7 mouse cellular contexts compared by ENCODE assay signal in genomic region chr11:60776829-60777740, GRCm38 (mm10). TPM values are rescaled to one million over a fixed set of nuclear protein-coding genes. Genes with fewer than 3 reads are reported as not detected.
DNase-seq lines count a peak whose midpoint lies in the region; ATAC-seq and TF ChIP-seq lines count a peak whose summit lies in the region.

Top3a (minus strand) TSS chr11:60777365.
Smcr8 (plus strand) TSS chr11:60777524.

- no peaks in the 10 kb centered on the region for H3K27me3 ChIP-seq in embryonic facial prominence, embryonic 10.5 days (replicated peaks; ENCODE audit: low read depth, poor library complexity, severe bottlenecking)
- no peaks in the 10 kb centered on the region for H3K27me3 ChIP-seq in intestine, postnatal 0 days (replicated peaks; ENCODE audit: control insufficient read depth, insufficient read depth, low read length)
- H3K27me3 ChIP-seq in midbrain, embryonic 12.5 days: no peaks in the 10 kb centered on the region
- no peaks in the 10 kb centered on the region for H3K27me3 ChIP-seq in small intestine, adult 2 months (ENCODE audit: control insufficient read depth, insufficient read depth, low read length)

- TF ChIP-seq POLR2A in small intestine, adult 2 months (IDR thresholded peaks at IDR 0.05; ENCODE audit: low read depth, low read length): peak; percentile 73

- peak; percentile 98 for ATAC-seq in intestine, postnatal 0 days
- peak; percentile 98 for ATAC-seq in midbrain, embryonic 12.5 days (ENCODE audit: low FRiP score, low read depth)

- peak within 1 kb of the TSS; percentile 83 for H3K4me2 ChIP-seq in intestine, postnatal 0 days (replicated peaks; ENCODE audit: low read depth)
- H3K4me2 ChIP-seq in midbrain, embryonic 12.5 days (replicated peaks): peak within 1 kb of the TSS; percentile 89

- H3K27ac ChIP-seq in embryonic facial prominence, embryonic 10.5 days (replicated peaks): peak within 1 kb of the TSS; percentile 90
- H3K27ac ChIP-seq in intestine, postnatal 0 days (ENCODE audit: low read depth, low read length): peak within 1 kb of the TSS; percentile 90
- H3K27ac ChIP-seq in midbrain, embryonic 12.5 days (replicated peaks): peak within 1 kb of the TSS; percentile 79
- H3K27ac ChIP-seq in small intestine, adult 2 months (ENCODE audit: insufficient read depth, low read depth, low read length): peak within 1 kb of the TSS; percentile 74

- intact Hi-C loops in left cerebral cortex, postnatal 4 days (cut with DNase I): no loop called here

- H3K9ac ChIP-seq in intestine, postnatal 0 days (ENCODE audit: low read depth, low read length): peak within 1 kb of the TSS; percentile 77
- peak within 1 kb of the TSS; percentile 79 for H3K9ac ChIP-seq in midbrain, embryonic 12.5 days (replicated peaks)

- peaks cover 38% of the 10 kb centered on the region for H3K36me3 ChIP-seq in embryonic facial prominence, embryonic 10.5 days (replicated peaks)
- H3K36me3 ChIP-seq in intestine, postnatal 0 days (ENCODE audit: control insufficient read depth, insufficient read depth): peaks cover 11% of the 10 kb centered on the region; the same call in 1 of the 2 replicates
- peaks cover 13% of the 10 kb centered on the region; the same call in 1 of the 2 replicates for H3K36me3 ChIP-seq in midbrain, embryonic 12.5 days
- peaks cover 2% of the 10 kb centered on the region for H3K36me3 ChIP-seq in small intestine, adult 2 months (ENCODE audit: control insufficient read depth, insufficient read depth, low read length)

- no peaks in the 10 kb centered on the region for H3K9me3 ChIP-seq in embryonic facial prominence, embryonic 10.5 days
- H3K9me3 ChIP-seq in intestine, postnatal 0 days (ENCODE audit: control insufficient read depth): no peaks in the 10 kb centered on the region
- H3K9me3 ChIP-seq in midbrain, embryonic 12.5 days: no peaks in the 10 kb centered on the region

- peak within 1 kb of the TSS; percentile 93 for H3K4me3 ChIP-seq in embryonic facial prominence, embryonic 10.5 days
- peak within 1 kb of the TSS; percentile 63 for H3K4me3 ChIP-seq in intestine, postnatal 0 days (ENCODE audit: low read depth, low read length)
- peak within 1 kb of the TSS; percentile 67 for H3K4me3 ChIP-seq in midbrain, embryonic 12.5 days
- H3K4me3 ChIP-seq in small intestine, adult 2 months (ENCODE audit: low read depth, low read length): peak within 1 kb of the TSS; percentile 78

- TF ChIP-seq CTCF in intestine, postnatal 0 days (IDR thresholded peaks at IDR 0.05; ENCODE audit: low read depth): no peak
- TF ChIP-seq CTCF in small intestine, adult 2 months (IDR thresholded peaks at IDR 0.05; ENCODE audit: extremely low read depth, insufficient read length, insufficient replicate concordance, low read depth, low read length): no peak

- peaks cover 66% of the 10 kb centered on the region for H3K4me1 ChIP-seq in embryonic facial prominence, embryonic 10.5 days
- H3K4me1 ChIP-seq in intestine, postnatal 0 days (replicated peaks; ENCODE audit: control insufficient read depth, insufficient read depth, low read length): peaks cover 19% of the 10 kb centered on the region
- H3K4me1 ChIP-seq in midbrain, embryonic 12.5 days: peaks cover 61% of the 10 kb centered on the region
- H3K4me1 ChIP-seq in small intestine, adult 2 months (ENCODE audit: control insufficient read depth, insufficient read depth, insufficient read length, low read length): peaks cover 28% of the 10 kb centered on the region

- peak; percentile 87 for DNase-seq in adrenal gland, postnatal 10 days
- peak; percentile 89 for DNase-seq in embryonic facial prominence, embryonic 10.5 days (ENCODE audit: low spot score)
- DNase-seq in gonadal fat pad, adult 2 months (ENCODE audit: low read depth): peak; percentile 88
- peak; percentile 75 for DNase-seq in left cerebral cortex, postnatal 4 days

- WGBS in embryonic facial prominence, embryonic 10.5 days: under 1% methylated on average over 62 of the region's 62 CpGs
- under 1% methylated on average over 62 of the region's 62 CpGs for WGBS in intestine, postnatal 0 days
- WGBS in midbrain, embryonic 12.5 days: under 1% methylated on average over 62 of the region's 62 CpGs
- WGBS in small intestine, adult 2 months: under 1% methylated on average over 62 of the region's 62 CpGs

RNA-seq across cellular contexts. Expression of gene Top3a, which starts in this region (rescaled TPM):
- 10 to 100 TPM in 1 of 2 experiments, 1 to 10 TPM in 1; 7.7 to 10.2 TPM for total RNA-seq in adrenal gland, postnatal 10 days (2021)
- 27.3 and 28.1 TPM in 2 replicates for polyA plus RNA-seq in embryonic facial prominence, embryonic 10.5 days (2016; fragmentation: Nextera tagmentation; extraction: Ambion mirVana)
- polyA plus RNA-seq in gonadal fat pad, adult 2 months (2012; rRNA removed): 6.9 and 7.7 TPM in 2 replicates
- 3.2 and 3.7 TPM in 2 replicates for polyA plus RNA-seq in intestine, postnatal 0 days (2015; fragmentation: Nextera tagmentation; extraction: Ambion mirVana)
- 1 to 10 TPM; 9.1 to 9.4 TPM for total RNA-seq in left cerebral cortex, postnatal 4 days (2021)
- polyA plus RNA-seq in midbrain, embryonic 12.5 days (2016; fragmentation: Nextera tagmentation; extraction: Ambion mirVana): 17.8 and 20.5 TPM in 2 replicates
- polyA plus RNA-seq in small intestine, adult 2 months (2012; rRNA removed): 3.0 and 4.7 TPM in 2 replicates

RNA-seq across cellular contexts. Expression of gene Smcr8, which starts in this region (rescaled TPM):
- total RNA-seq in adrenal gland, postnatal 10 days (2021): 10 to 100 TPM; 19.7 to 20.7 TPM
- 8.8 and 9.0 TPM in 2 replicates for polyA plus RNA-seq in embryonic facial prominence, embryonic 10.5 days (2016; fragmentation: Nextera tagmentation; extraction: Ambion mirVana)
- polyA plus RNA-seq in gonadal fat pad, adult 2 months (2012; rRNA removed): 12.5 and 13.4 TPM in 2 replicates
- 4.0 and 4.4 TPM in 2 replicates for polyA plus RNA-seq in intestine, postnatal 0 days (2015; fragmentation: Nextera tagmentation; extraction: Ambion mirVana)
- 10 to 100 TPM; 23.9 to 24.7 TPM for total RNA-seq in left cerebral cortex, postnatal 4 days (2021)
- 11.3 and 11.6 TPM in 2 replicates for polyA plus RNA-seq in midbrain, embryonic 12.5 days (2016; fragmentation: Nextera tagmentation; extraction: Ambion mirVana)
- polyA plus RNA-seq in small intestine, adult 2 months (2012; rRNA removed): 3.8 and 5.8 TPM in 2 replicates

Comparison
In these comparisons a context has a peak if more than half of its experiments do, and no peak if none do; other contexts are left out.
1. Peak in every context shown above with its lines: DNase-seq, ATAC-seq, H3K4me3 ChIP-seq and H3K27ac ChIP-seq.